Mouse (Mus musculus) myocyte (in vitro differentiated cells): Measurements from ENCODE around the gene Slc39a1. TPM values are rescaled to one million over a fixed set of nuclear protein-coding genes. Genes with fewer than 3 reads are reported as not detected.

Experiments used
- H3K27me3 ChIP-seq: one replicate; pipeline ENCODE4 v1.6.1; 2011; ENCODE audit not compliant: control insufficient read depth, insufficient read depth, insufficient read length
- H3K36me3 ChIP-seq: one replicate; pipeline ENCODE4 v1.6.1; 2011; ENCODE audit not compliant: control insufficient read depth, insufficient read depth
- H3K4me2 ChIP-seq: one replicate; pipeline ENCODE4 v1.6.1; 2011; ENCODE audit warnings: low read depth, control low read depth
- H3K4me3 ChIP-seq: one replicate; pipeline ENCODE4 v1.5.1; 2011; ENCODE audit warnings: mild to moderate bottlenecking, control low read depth, moderate library complexity
- H3K79me2 ChIP-seq: one replicate; pipeline ENCODE4 v1.6.1; 2011; ENCODE audit not compliant: control insufficient read depth, insufficient read depth
- H3ac ChIP-seq: one replicate; pipeline ENCODE4 v1.6.1; 2011; ENCODE audit not compliant: control insufficient read depth, insufficient read length
- CEBPB ChIP-seq: IDR thresholded peaks from 2 replicates; pipeline ENCODE4 v1.6.1; 2011; ENCODE audit warnings: mild to moderate bottlenecking, moderate library complexity; ENCODE audit not compliant: poor library complexity, insufficient read depth, severe bottlenecking
- E2F4 ChIP-seq: IDR thresholded peaks from one replicate; pipeline ENCODE4 v1.6.1; 2011; ENCODE audit warnings: mild to moderate bottlenecking, control low read depth, moderate library complexity; ENCODE audit not compliant: insufficient read depth
- MAX ChIP-seq: IDR thresholded peaks from one replicate; pipeline ENCODE4 v1.6.1; 2011; ENCODE audit warnings: low read depth, mild to moderate bottlenecking, control low read depth
- MYOD1 ChIP-seq, 3 experiments: IDR thresholded peaks; one replicate each; pipeline ENCODE4 v1.6.1; 2011; ENCODE audit warnings: control low read depth in 2 of 3, low read depth in 2 of 3, mild to moderate bottlenecking in 2 of 3, moderate library complexity in 1 of 3; ENCODE audit not compliant: insufficient read length in 2 of 3, control insufficient read depth in 1 of 3
- MYOG ChIP-seq, 3 experiments: IDR thresholded peaks; one replicate each; pipeline ENCODE4 v1.6.1; 2011; ENCODE audit warnings: control low read depth in 2 of 3, low read depth in 2 of 3, mild to moderate bottlenecking in 2 of 3; ENCODE audit not compliant: insufficient read length in 2 of 3, control insufficient read depth in 1 of 3, insufficient read depth in 1 of 3
- POLR2A ChIP-seq: IDR thresholded peaks from one replicate; pipeline ENCODE4 v1.6.1; 2011; ENCODE audit warnings: low read depth, mild to moderate bottlenecking, control low read depth, moderate library complexity; ENCODE audit not compliant: insufficient read length
- POLR2AphosphoS2 ChIP-seq: IDR thresholded peaks from one replicate; pipeline ENCODE4 v1.6.1; 2011; ENCODE audit warnings: low read depth, control low read depth; ENCODE audit not compliant: insufficient read length
- REST ChIP-seq: IDR thresholded peaks from one replicate; pipeline ENCODE4 v1.6.1; 2011; ENCODE audit warnings: mild to moderate bottlenecking, control low read depth, moderate library complexity; ENCODE audit not compliant: insufficient read depth, insufficient read length
- SRF ChIP-seq: IDR thresholded peaks from one replicate; pipeline ENCODE4 v1.6.1; 2011; ENCODE audit warnings: low read depth; ENCODE audit not compliant: control insufficient read depth, insufficient read length
- TCF12 ChIP-seq: IDR thresholded peaks from one replicate; pipeline ENCODE4 v1.6.1; 2011; ENCODE audit warnings: mild to moderate bottlenecking, control low read depth; ENCODE audit not compliant: poor library complexity, insufficient read depth, severe bottlenecking
- TCF3 ChIP-seq: IDR thresholded peaks from one replicate; pipeline ENCODE4 v1.6.1; 2011; ENCODE audit warnings: low read depth, control low read depth; ENCODE audit not compliant: insufficient read length
- USF1 ChIP-seq: IDR thresholded peaks from one replicate; pipeline ENCODE4 v1.6.1; 2011; ENCODE audit warnings: low read depth, mild to moderate bottlenecking, control low read depth, moderate library complexity
- polyA plus RNA-seq: library from polyadenylated mRNA; unstranded; fragments of >200 nt; fragmentation: generic; extraction: Trizol; gene quantifications from one replicate; pipeline ENCODE4 v1.2.1, GENCODE M21; 2012; ENCODE audit warnings: missing spikeins

Slc39a1 gene
- polyA plus RNA-seq, 1 experiment: 111 TPM

DNA sequence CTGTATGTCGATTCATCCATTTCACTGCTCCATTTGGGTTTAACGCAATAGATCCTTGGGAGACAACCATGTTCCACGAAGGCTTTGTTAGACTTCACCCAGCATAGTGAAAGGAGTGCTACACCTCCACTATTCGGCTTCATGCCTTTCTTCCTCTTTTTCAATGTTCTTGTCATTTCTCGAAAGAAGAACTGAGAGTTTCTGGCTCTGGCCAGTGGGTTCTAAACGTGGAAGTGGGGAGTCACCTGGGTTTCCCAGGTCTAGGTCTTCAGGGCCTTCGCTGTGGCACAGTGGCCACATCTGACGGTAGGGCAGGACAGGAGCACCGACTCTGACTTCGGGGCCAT, 16.7 kb downstream of the Slc39a1 start:
- Histone ChIP-seq H3ac (peak overlapping the region; percentile 82), H3K4me2 (peak overlapping the region; percentile 53), H3K79me2 (no peaks in the 10 kb centered on the region), H3K4me3 (peak overlapping the region; percentile 55), H3K27me3 (no peaks in the 10 kb centered on the region), H3K36me3 (peaks cover 16% of the 10 kb centered on the region)
- no peak for TF ChIP-seq POLR2AphosphoS2
- no peak for TF ChIP-seq TCF12
- no peak for TF ChIP-seq REST
- TF ChIP-seq MAX: no peak
- TF ChIP-seq POLR2A: no peak
- TF ChIP-seq SRF: no peak

DNA sequence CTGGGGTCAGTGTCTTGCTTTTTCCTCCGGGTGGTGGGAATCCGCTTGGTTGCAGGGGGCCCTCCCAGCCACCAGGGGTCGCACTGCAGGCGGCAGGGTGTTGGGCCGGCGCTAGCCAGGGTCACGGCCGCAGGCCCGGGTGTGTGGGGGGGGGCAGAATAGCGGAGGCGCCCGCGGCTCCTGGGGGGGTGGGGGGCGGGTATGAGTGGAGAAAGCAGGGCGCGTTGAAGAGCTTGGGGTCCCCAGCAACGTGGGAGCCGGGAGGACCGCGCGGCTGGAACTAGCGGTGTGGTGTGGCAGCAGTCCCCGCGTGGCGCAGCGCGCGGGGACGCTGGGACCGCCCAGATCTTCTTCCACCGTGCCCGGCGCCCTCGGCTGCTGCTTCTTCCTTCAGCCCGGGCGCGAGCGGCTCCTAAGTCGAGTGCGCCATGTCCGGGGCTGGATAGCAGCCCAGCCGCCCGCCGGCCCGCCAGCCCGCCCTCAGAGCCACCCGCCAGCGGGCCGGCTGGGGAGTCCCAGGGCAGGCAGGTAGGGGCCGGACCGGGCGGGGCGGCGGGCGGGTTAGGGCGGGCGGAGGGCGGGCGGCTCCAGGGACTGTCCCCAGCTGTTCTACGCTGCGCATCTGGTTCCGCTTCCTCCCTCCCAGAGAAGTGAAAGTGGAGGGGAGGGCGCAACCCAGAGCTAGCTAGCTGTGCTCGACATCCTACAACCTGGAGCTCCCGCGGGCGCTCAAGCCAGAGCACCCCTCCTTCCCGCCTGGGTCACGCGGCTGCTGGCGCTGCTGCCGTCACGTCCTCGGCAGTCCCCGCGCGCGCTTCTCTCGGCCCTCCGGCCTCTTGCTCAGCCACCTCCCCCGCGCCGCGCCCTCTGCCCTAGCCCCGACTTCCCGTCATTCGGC, 17.3 kb downstream of the Slc39a1 start, which contains the start of gene Dennd4b:
TSS of gene Dennd4b (plus strand) at position 152 of the 898 bp plus-strand sequence.
- peak within 1 kb of the TSS; percentile 55 for H3K4me3 ChIP-seq
- TF ChIP-seq MYOD1 (IDR thresholded peaks at IDR 0.05; ENCODE audit: control insufficient read depth in 1 of 3, insufficient read length in 2 of 3, low read depth in 2 of 3): peak in 2 of 3 experiments; percentile 43 to 53
- no peak for TF ChIP-seq REST
- no peak for TF ChIP-seq E2F4
- no peak for TF ChIP-seq CEBPB
- no peak for TF ChIP-seq SRF
- peak; percentile 74 for TF ChIP-seq POLR2A
- no peak for TF ChIP-seq MAX
- peak in 1 of 3 experiments; percentile 54 for TF ChIP-seq MYOG (IDR thresholded peaks at IDR 0.05; ENCODE audit: control insufficient read depth in 1 of 3, insufficient read depth in 1 of 3, insufficient read length in 2 of 3, low read depth in 2 of 3)
- no peak for TF ChIP-seq TCF12
- no peak for TF ChIP-seq POLR2AphosphoS2
- TF ChIP-seq USF1: no peak
- no peak for TF ChIP-seq TCF3
- peak within 1 kb of the TSS; percentile 82 for H3ac ChIP-seq
- H3K36me3 ChIP-seq: peaks cover 10% of the 10 kb centered on the region
- no peaks in the 10 kb centered on the region for H3K27me3 ChIP-seq
- H3K79me2 ChIP-seq: no peaks in the 10 kb centered on the region
- H3K4me2 ChIP-seq: peak within 1 kb of the TSS; percentile 89

DNA sequence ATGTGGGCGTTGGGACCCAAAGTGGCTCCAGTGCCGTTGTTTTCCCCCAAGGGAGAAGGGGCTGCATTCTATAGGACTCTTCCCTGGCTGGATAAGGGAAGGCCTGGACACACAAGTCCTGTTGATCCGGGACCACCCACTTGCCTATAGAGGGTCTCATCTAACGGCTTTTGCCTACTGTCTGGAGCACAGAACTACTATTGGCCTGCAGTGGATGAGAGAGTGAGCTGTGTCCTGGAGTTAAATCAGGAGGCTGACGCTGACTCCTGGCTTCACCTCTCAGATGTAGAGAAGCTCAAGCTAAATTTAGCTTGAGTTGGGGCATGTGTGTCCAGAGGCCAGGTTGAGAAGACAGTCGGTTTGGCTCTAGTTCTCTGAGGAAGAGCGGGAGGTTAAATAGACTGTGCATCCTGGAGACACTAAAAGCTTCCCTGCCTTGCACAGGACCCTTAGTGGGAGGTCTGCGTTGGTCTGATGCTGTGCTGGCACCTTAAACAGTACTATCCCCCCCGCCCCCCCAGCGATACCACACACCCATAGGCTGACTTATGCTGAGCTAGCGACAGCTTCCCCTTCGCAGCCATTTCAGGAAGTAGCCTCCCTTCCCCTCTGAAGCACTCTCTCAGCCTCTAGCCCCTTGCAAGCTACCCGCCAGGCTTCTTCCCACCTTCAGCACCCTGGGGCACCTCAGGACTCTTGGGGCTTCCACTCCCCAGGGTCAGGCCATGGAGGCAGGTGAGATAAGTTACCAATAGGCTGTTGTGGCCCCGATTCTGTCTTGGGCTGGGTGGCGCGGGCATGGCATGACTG, 18.2 kb downstream of the Slc39a1 start:
- Histone ChIP-seq H3K4me3 (peak overlapping the region; percentile 55), H3K79me2 (no peaks in the 10 kb centered on the region), H3K27me3 (no peaks in the 10 kb centered on the region), H3K36me3 (peaks cover 8% of the 10 kb centered on the region), H3ac (peak overlapping the region; percentile 82), H3K4me2 (peak overlapping the region; percentile 89)
- TF ChIP-seq TCF3 (no peak), TCF12 (no peak), SRF (no peak), REST (no peak), E2F4 (no peak), POLR2A (no peak), MYOG (IDR thresholded peaks at IDR 0.05; ENCODE audit: control insufficient read depth in 1 of 3, insufficient read depth in 1 of 3, insufficient read length in 2 of 3, low read depth in 2 of 3) (no peak), CEBPB (no peak), USF1 (no peak), POLR2AphosphoS2 (no peak)

DNA sequence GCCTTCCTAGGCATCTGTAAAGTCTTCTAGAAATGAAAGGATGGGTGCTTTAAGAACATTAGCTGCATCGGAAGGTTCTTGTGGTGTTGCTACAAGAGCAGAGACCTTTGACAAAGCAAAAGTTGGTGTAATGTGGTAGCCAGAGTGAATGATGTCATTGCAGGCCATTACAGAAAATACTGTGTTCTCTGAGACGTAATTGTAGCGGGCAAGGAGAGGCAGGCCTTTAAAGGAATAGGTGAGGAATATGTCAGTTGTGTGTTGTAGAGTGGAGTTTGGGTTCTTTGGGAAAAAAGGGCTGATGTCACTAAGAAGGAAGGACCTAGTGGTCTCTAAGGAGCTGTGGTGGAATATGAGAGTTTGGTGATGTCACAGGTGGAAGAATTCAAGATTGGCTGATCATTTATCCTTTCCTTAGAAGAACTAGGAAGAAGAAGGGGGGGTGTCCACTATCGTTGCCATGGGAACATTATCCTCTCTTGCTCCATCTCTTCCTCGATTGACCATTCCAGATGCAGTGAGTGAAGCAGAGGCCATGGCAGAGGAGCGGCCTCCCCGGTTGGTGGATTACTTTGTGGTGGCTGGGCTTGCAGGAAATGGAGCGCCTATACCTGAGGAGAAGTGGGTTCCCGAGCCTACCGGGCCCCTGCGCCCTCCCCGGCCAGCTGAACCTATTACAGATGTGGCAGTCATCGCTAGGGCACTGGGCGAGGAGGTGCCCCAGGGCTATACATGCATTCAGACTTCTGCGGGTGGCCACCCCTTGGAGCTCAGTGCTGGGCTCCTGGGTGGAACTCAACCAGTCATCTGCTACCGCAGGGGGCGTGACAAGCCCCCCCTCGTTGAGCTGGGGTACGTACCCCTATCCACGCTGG, 19.2 kb downstream of the Slc39a1 start:
- H3K36me3 ChIP-seq: no peaks in the 10 kb centered on the region
- no peak overlapping the region for H3K4me2 ChIP-seq

More for the DNA sequence above, 19.2 kb downstream of the Slc39a1 start:
- Histone ChIP-seq H3K4me3 (no peak overlapping the region), H3K79me2 (no peaks in the 10 kb centered on the region), H3K27me3 (no peaks in the 10 kb centered on the region), H3ac (no peak overlapping the region)
- TF ChIP-seq POLR2A (no peak), TCF12 (no peak), MYOG (IDR thresholded peaks at IDR 0.05; ENCODE audit: control insufficient read depth in 1 of 3, insufficient read depth in 1 of 3, insufficient read length in 2 of 3, low read depth in 2 of 3) (no peak), MYOD1 (IDR thresholded peaks at IDR 0.05; ENCODE audit: control insufficient read depth in 1 of 3, insufficient read length in 2 of 3, low read depth in 2 of 3) (no peak), USF1 (no peak), POLR2AphosphoS2 (no peak), MAX (no peak), TCF3 (no peak), E2F4 (no peak), SRF (no peak), REST (no peak), CEBPB (no peak)
